ENCODE assay signal across 9 mouse cellular contexts in genomic region chr7:132894841-132895555, GRCm38 (mm10). TPM values are rescaled to one million over a fixed set of nuclear protein-coding genes. Genes with fewer than 3 reads are reported as not detected.
DNase-seq lines count a peak whose midpoint lies in the region; ATAC-seq lines count a peak whose summit lies in the region.
"Had no signal": no experiment of that assay in that cellular context is flagged by ENCODE, and none has a peak within 500 bp of the region (broad histone marks: within the 10 kb centered on the region; RNA-seq: fewer than 3 reads in every experiment).

No protein-coding gene starts in this region.

- H3K4me3 ChIP-seq in brown adipose tissue, adult 24 weeks (ENCODE audit: insufficient read depth, low read depth, low read length): no peak overlapping the region
- H3K4me3 ChIP-seq: limb, embryonic 15.5 days had no signal

- ATAC-seq in erythroid progenitor cell, adult 5-6 weeks (replicated peaks; ENCODE audit: low FRiP score, poor library complexity, severe bottlenecking): no peak

- peaks cover 10% of the 10 kb centered on the region for H3K4me1 ChIP-seq in brown adipose tissue, adult 24 weeks (ENCODE audit: control insufficient read depth, insufficient read depth, insufficient read length, low read length)
- H3K4me1 ChIP-seq: limb, embryonic 15.5 days had no signal

- intact Hi-C loops in heart, postnatal 10 days (cut with DNase I): no loop called here

- peak; percentile 45 for DNase-seq in gastrocnemius, postnatal 25 days
- DNase-seq in gastrocnemius, postnatal 10 days: no peak
- peak; percentile 16 for DNase-seq in 3T3-L1 (ENCODE audit: low read depth, low spot score)
- peak; percentile 45 to 54 for DNase-seq in heart, postnatal 10 days
- DNase-seq in right cerebral cortex, postnatal 14 days: no peak
- no peak for DNase-seq in right cerebral cortex, adult 2 months (ENCODE audit: low spot score in 2 of 2)

- H3K27ac ChIP-seq in brown adipose tissue, adult 24 weeks (replicated peaks; ENCODE audit: low read depth, low read length): peak overlapping the region; percentile 80
- H3K27ac ChIP-seq: limb, embryonic 15.5 days had no signal

RNA-seq across cellular contexts. Expression of gene Zranb1, which starts 35.9 kb away (rescaled TPM):
- total RNA-seq in gastrocnemius, postnatal 25 days (2021): 10 to 100 TPM; 36.9 to 40.6 TPM
- 10 to 100 TPM; 35.2 to 39.0 TPM for total RNA-seq in gastrocnemius, postnatal 10 days (2021)
- 11.4 and 13.0 TPM in 2 replicates for polyA plus RNA-seq in brown adipose tissue, adult 24 weeks (2012; ENCODE audit: insufficient read depth, insufficient read length, missing spikeins)
- 10 to 100 TPM; 34.8 to 36.2 TPM for total RNA-seq in heart, postnatal 10 days (2021)
- 30.6 and 33.2 TPM in 2 replicates for total RNA-seq in erythroid progenitor cell, adult 5-6 weeks (2015; ENCODE audit: low replicate concordance)
- total RNA-seq in erythroid progenitor cell, adult 5-6 weeks (2017; ENCODE audit: low replicate concordance): 62.5 and 78.7 TPM in 2 replicates

RNA-seq across cellular contexts. Expression of gene Abraxas2, which starts 36.0 kb away (rescaled TPM):
- total RNA-seq in gastrocnemius, postnatal 25 days (2021): 10 to 100 TPM; 19.8 to 22.5 TPM
- total RNA-seq in gastrocnemius, postnatal 10 days (2021): 10 to 100 TPM; 22.7 to 25.4 TPM
- polyA plus RNA-seq in brown adipose tissue, adult 24 weeks (2012; ENCODE audit: insufficient read depth, insufficient read length, missing spikeins): 24.7 and 25.6 TPM in 2 replicates
- 10 to 100 TPM; 23.9 to 27.9 TPM for total RNA-seq in heart, postnatal 10 days (2021)
- 8.6 and 17.2 TPM in 2 replicates for total RNA-seq in erythroid progenitor cell, adult 5-6 weeks (2015; ENCODE audit: low replicate concordance)
- total RNA-seq in erythroid progenitor cell, adult 5-6 weeks (2017; ENCODE audit: low replicate concordance): 3.6 and 9.0 TPM in 2 replicates

RNA-seq across cellular contexts. Expression of gene Eef1akmt2, which starts 42.5 kb away (rescaled TPM):
- 1 to 10 TPM; 5.5 to 8.3 TPM for total RNA-seq in gastrocnemius, postnatal 25 days (2021)
- 10 to 100 TPM in 1 of 2 experiments, 1 to 10 TPM in 1; 9.7 to 12.1 TPM for total RNA-seq in gastrocnemius, postnatal 10 days (2021)
- polyA plus RNA-seq in brown adipose tissue, adult 24 weeks (2012; ENCODE audit: insufficient read depth, insufficient read length, missing spikeins): 28.0 and 35.9 TPM in 2 replicates
- total RNA-seq in heart, postnatal 10 days (2021): 10 to 100 TPM; 13.9 to 14.6 TPM
- total RNA-seq in erythroid progenitor cell, adult 5-6 weeks (2015; ENCODE audit: low replicate concordance): 4.7 and 8.0 TPM in 2 replicates
- total RNA-seq in erythroid progenitor cell, adult 5-6 weeks (2017; ENCODE audit: low replicate concordance): 13.9 and 21.3 TPM in 2 replicates

Comparison
In these comparisons a context has a peak if more than half of its experiments do, and no peak if none do; other contexts are left out.
1. DNase-seq: peak in gastrocnemius, postnatal 25 days (single experiment), 3T3-L1 (single experiment) and heart, postnatal 10 days (2 of 2); none in gastrocnemius, postnatal 10 days (single experiment), right cerebral cortex, postnatal 14 days (single experiment) and right cerebral cortex, adult 2 months (0 of 2).